Mouse (Mus musculus) kidney, embryonic 14.5 days (tissue): Measurements from ENCODE around the gene Abhd15. TPM values are rescaled to one million over a fixed set of nuclear protein-coding genes. Genes with fewer than 3 reads are reported as not detected.

Experiments used
- ATAC-seq: fragments of 200-750 bp; cut with Nextera tagmentation; 2 replicates; pipeline ENCODE4 v1.8.0; 2017; ENCODE audit warnings: moderate number of reproducible peaks, mild to moderate bottlenecking, moderate TSS enrichment, moderate library complexity; ENCODE audit not compliant: low FRiP score, low TSS enrichment
- H3K27ac ChIP-seq: fragments of 300-500 bp; sonication (generic); 2 replicates; pipeline ENCODE4 v1.5.1; 2014; ENCODE audit warnings: low read depth, mild to moderate bottlenecking, low read length, moderate library complexity, mixed read lengths
- H3K27me3 ChIP-seq: fragments of 300-500 bp; sonication (generic); 2 replicates; pipeline ENCODE4 v1.6.1; 2014; ENCODE audit warnings: mild to moderate bottlenecking, low read length; ENCODE audit not compliant: control insufficient read depth, insufficient read depth
- H3K36me3 ChIP-seq: fragments of 300-500 bp; sonication (generic); 2 replicates; pipeline ENCODE4 v1.6.1; 2014; ENCODE audit warnings: low read length, mixed read lengths; ENCODE audit not compliant: control insufficient read depth, insufficient read depth
- H3K4me1 ChIP-seq: fragments of 300-500 bp; sonication (generic); 2 replicates; pipeline ENCODE4 v1.6.1; 2014; ENCODE audit warnings: low read length, mixed read lengths; ENCODE audit not compliant: control insufficient read depth, insufficient read depth
- H3K4me2 ChIP-seq: fragments of 300-500 bp; sonication (generic); replicated peaks from 2 replicates; pipeline ENCODE4 v1.6.1; 2014; ENCODE audit warnings: low read depth, mild to moderate bottlenecking, low read length
- H3K4me3 ChIP-seq: fragments of 300-500 bp; sonication (generic); 2 replicates; pipeline ENCODE4 v1.5.1; 2014; ENCODE audit warnings: mild to moderate bottlenecking, low read length
- H3K9ac ChIP-seq: fragments of 300-500 bp; sonication (generic); 2 replicates; pipeline ENCODE4 v1.6.1; 2014; ENCODE audit warnings: low read depth, mild to moderate bottlenecking, low read length, moderate library complexity
- H3K9me3 ChIP-seq: fragments of 300-500 bp; sonication (generic); 2 replicates; pipeline ENCODE4 v1.6.1; 2016; ENCODE audit warnings: low read length; ENCODE audit not compliant: control insufficient read depth
- WGBS: fragments of 180-500 bp; shearing (Covaris S2); extraction: QIAGEN DNeasy Blood & Tissue Kit; methylation state at CpG from one replicate; pipeline ENCODE4 v1.1.7; 2014; 5-methylcytosine and 5-hydroxymethylcytosine counted together
- polyA plus RNA-seq: library from polyadenylated mRNA; unstranded; fragments of >200 nt; fragmentation: Nextera tagmentation; extraction: Ambion mirVana; gene quantifications from 2 replicates; pipeline ENCODE4 v1.2.1, GENCODE M21; 2014

Abhd15 gene
- polyA plus RNA-seq, 1 experiment from 2014 or later = 2.6 TPM

GRCm38 (mm10) chr11:77513811-77514170 lies 1.1 kb upstream of the Abhd15 start:
- peak overlapping the region; percentile 54; the same call in 1 of the 2 replicates for H3K9ac ChIP-seq
- H3K9me3 ChIP-seq = no peaks in the 10 kb centered on the region
- H3K27ac ChIP-seq = 0 out of 2 replicates have a peak overlapping the region, but pooled peaks have one; percentile 11
- H3K4me2 ChIP-seq = peak overlapping the region; percentile 69
- H3K36me3 ChIP-seq = no peaks in the 10 kb centered on the region
- H3K4me3 ChIP-seq = peak overlapping the region; percentile 50
- H3K4me1 ChIP-seq = peaks cover 23% of the 10 kb centered on the region
- H3K27me3 ChIP-seq = peaks cover 27% of the 10 kb centered on the region
- 6% methylated on average over 10 of the region's 10 CpGs for WGBS
- no peak for ATAC-seq

- Histone ChIP-seq H3K4me2 (peak overlapping the region; percentile 87), H3K27me3 (peaks cover 27% of the 10 kb centered on the region), H3K9me3 (no peaks in the 10 kb centered on the region), H3K36me3 (no peaks in the 10 kb centered on the region), H3K4me3 (peak overlapping the region; percentile 42), H3K27ac (0 out of 2 replicates have a peak overlapping the region, but pooled peaks have one; percentile 1), H3K4me1 (peaks cover 23% of the 10 kb centered on the region), H3K9ac (peak overlapping the region; percentile 58)
- WGBS = 11% methylated on average over 19 of the region's 19 CpGs
- no peak for ATAC-seq
Measured at GRCm38 (mm10) chr11:77514281-77514831, 565 bp upstream of the Abhd15 start.

- whole genome bisulfite sequencing = 7% methylated on average over 39 of the region's 39 CpGs
- 0 out of 2 replicates have a peak within 1 kb of the TSS, but pooled peaks have one; percentile 1 for H3K27ac ChIP-seq
- ATAC-seq = 0 out of 2 replicates have a peak, but pooled peaks have one; percentile 0
Measured at GRCm38 (mm10) chr11:77515637-77516552, 974 bp downstream of the Abhd15 start, which contains the start of gene Trp53i13. TSS of gene Trp53i13 (minus strand) at chr11:77515980.

GRCm38 (mm10) chr11:77516553-77517425 lies 1.9 kb downstream of the Abhd15 start:
- Histone ChIP-seq H3K27ac (no peak overlapping the region), H3K4me1 (peaks cover 23% of the 10 kb centered on the region), H3K4me2 (no peak overlapping the region), H3K27me3 (peaks cover 27% of the 10 kb centered on the region), H3K4me3 (no peak overlapping the region), H3K36me3 (no peaks in the 10 kb centered on the region), H3K9me3 (no peaks in the 10 kb centered on the region), H3K9ac (no peak overlapping the region)
- 51% methylated on average over 5 of the region's 5 CpGs for WGBS
- no peak for ATAC-seq

More at GRCm38 (mm10) chr11:77515637-77516552, 974 bp downstream of the Abhd15 start, which contains the start of gene Trp53i13:
- peaks cover 27% of the 10 kb centered on the region for H3K27me3 ChIP-seq
- H3K9me3 ChIP-seq = no peaks in the 10 kb centered on the region
- no peaks in the 10 kb centered on the region for H3K36me3 ChIP-seq
- peak within 1 kb of the TSS; percentile 58 for H3K9ac ChIP-seq
- peaks cover 23% of the 10 kb centered on the region for H3K4me1 ChIP-seq
- H3K4me3 ChIP-seq = peak within 1 kb of the TSS; percentile 42
- peak within 1 kb of the TSS; percentile 87 for H3K4me2 ChIP-seq

GRCm38 (mm10) chr11:77518051-77518798 lies 3.3 kb downstream of the Abhd15 start:
- Histone ChIP-seq H3K36me3 (no peaks in the 10 kb centered on the region), H3K4me1 (peaks cover 19% of the 10 kb centered on the region; the same call in 1 of the 2 replicates), H3K27ac (no peak overlapping the region), H3K9me3 (no peaks in the 10 kb centered on the region), H3K4me2 (no peak overlapping the region), H3K27me3 (peaks cover 27% of the 10 kb centered on the region), H3K4me3 (no peak overlapping the region), H3K9ac (no peak overlapping the region)
- WGBS = 76% methylated on average over 27 of the region's 27 CpGs
- no peak for ATAC-seq

- no peak within 1 kb of the TSS for H3K27ac ChIP-seq
- no peaks in the 10 kb centered on the region for H3K9me3 ChIP-seq
- H3K4me3 ChIP-seq = no peak within 1 kb of the TSS
- no peak for ATAC-seq
- 71% methylated on average over 5 of the region's 5 CpGs for WGBS
- peaks cover 19% of the 10 kb centered on the region; the same call in 1 of the 2 replicates for H3K4me1 ChIP-seq
- H3K9ac ChIP-seq = no peak within 1 kb of the TSS
- no peak within 1 kb of the TSS for H3K4me2 ChIP-seq
- H3K36me3 ChIP-seq = no peaks in the 10 kb centered on the region
- peaks cover 27% of the 10 kb centered on the region for H3K27me3 ChIP-seq
Measured at GRCm38 (mm10) chr11:77519043-77519442, 4.1 kb downstream of the Abhd15 start, which contains the start of gene Gm10392. TSS of gene Gm10392 (minus strand) at chr11:77519198.

GRCm38 (mm10) chr11:77520601-77521529 lies 5.9 kb downstream of the Abhd15 start:
- no peak overlapping the region for H3K27ac ChIP-seq
- no peaks in the 10 kb centered on the region for H3K9me3 ChIP-seq
- no peak overlapping the region for H3K4me3 ChIP-seq
- no peak for ATAC-seq
- H3K27me3 ChIP-seq = peaks cover 13% of the 10 kb centered on the region
- no peaks in the 10 kb centered on the region for H3K36me3 ChIP-seq
- H3K4me2 ChIP-seq = no peak overlapping the region
- 56% methylated on average over 5 of the region's 5 CpGs for WGBS
- H3K4me1 ChIP-seq = peaks cover 4% of the 10 kb centered on the region; the same call in 1 of the 2 replicates
- H3K9ac ChIP-seq = no peak overlapping the region
